Mouse (Mus musculus) liver, embryonic 14 days (tissue): ENCODE results near the gene Olfr417. TPM values are rescaled to one million over a fixed set of nuclear protein-coding genes. Genes with fewer than 3 reads are reported as not detected.

Experiments used
- polyA plus RNA-seq: library from polyadenylated mRNA; depleted of rRNA; stranded (reverse); fragments of >200 nt; gene quantifications from 2 replicates; pipeline ENCODE4 v1.2.3, GENCODE M21; 2012; rRNA removed

The Olfr417 gene
- polyA plus RNA-seq = 0.01 TPM in 1 of 2 replicates, not detected in the other

GRCm38 (mm10) chr1:174364882-174365451 lies at the start of gene Olfr417:
Gene Olfr417, plus strand, starts transcription at chr1:174365122.

GRCm38 (mm10) chr1:174330218-174330617 lies 34.7 kb upstream of the Olfr417 start, which contains the start of gene Mptx1:
Gene Mptx1, plus strand, starts transcription at chr1:174330518.

GRCm38 (mm10) chr1:174390746-174391145 lies 25.8 kb downstream of the Olfr417 start, which contains the start of gene Olfr248:
Gene Olfr248, plus strand, starts transcription at chr1:174391046.

GRCm38 (mm10) chr1:174423764-174424163 lies 58.8 kb downstream of the Olfr417 start, which contains the start of gene Olfr414:
Gene Olfr414, plus strand, starts transcription at chr1:174424064.

Other genes with a start within 250 kb of the Olfr417 start
- 0.02 TPM in 1 of 2 replicates, not detected in the other for gene Olfr231, start 244.0 kb upstream of the Olfr417 start, polyA plus RNA-seq
- not detected in 2 replicates for gene Olfr424, start 233.6 kb upstream of the Olfr417 start, polyA plus RNA-seq
- not detected in 2 replicates for gene Olfr420, start 209.5 kb upstream of the Olfr417 start, polyA plus RNA-seq
- gene Spta1, start 192.3 kb upstream of the Olfr417 start, polyA plus RNA-seq = 37.1 and 44.4 TPM in 2 replicates
- gene Olfr419, start 113.1 kb upstream of the Olfr417 start, polyA plus RNA-seq = not detected in 2 replicates
- gene Mptx1, start 34.6 kb upstream of the Olfr417 start, polyA plus RNA-seq = not detected in 2 replicates
- gene Olfr248, start 25.9 kb downstream of the Olfr417 start, polyA plus RNA-seq = not detected in 2 replicates
- gene Olfr414, start 58.9 kb downstream of the Olfr417 start, polyA plus RNA-seq = 0.03 and 0.05 TPM in 2 replicates
- gene Olfr220, start 77.0 kb downstream of the Olfr417 start, polyA plus RNA-seq = not detected in 2 replicates
- gene Fmn2, start 136.7 kb downstream of the Olfr417 start, polyA plus RNA-seq = 0.01 and 0.03 TPM in 2 replicates